Mouse (Mus musculus) gastrocnemius, postnatal 14 days (tissue): ENCODE data around the gene Gm29276. TPM values are rescaled to one million over a fixed set of nuclear protein-coding genes. Genes with fewer than 3 reads are reported as not detected.
"Not testable (repeated sequence)": the region's sequence is repeated elsewhere in the genome, so short reads cannot be mapped to it uniquely, and the experiment has no call there.

Experiments
- DNase-seq: peaks from one replicate; pipeline ENCODE4 v3.0.0; 2021; ENCODE audit warnings: mixed read lengths
- intact Hi-C: fragments of 180-260 bp; cut with DNase I; formaldehyde crosslinking; loops from one replicate; pipeline ENCODE4 v1.15.1; 2025; ENCODE audit warnings: low total_unique reads
- long read RNA-seq, 2 experiments: library from polyadenylated mRNA; stranded (forward); transcript quantifications; one replicate each; pipeline ENCODE4 v2.0.0; 2021
- total RNA-seq, 2 experiments: library from RNA; stranded (reverse); gene quantifications; 2 replicates each; pipeline ENCODE4 v1.2.3; 2021

The Gm29276 gene
- not detected for total RNA-seq
- long read RNA-seq, experiment 1, result 0 reads
- long read RNA-seq, experiment 2, result 0 reads

DNA sequence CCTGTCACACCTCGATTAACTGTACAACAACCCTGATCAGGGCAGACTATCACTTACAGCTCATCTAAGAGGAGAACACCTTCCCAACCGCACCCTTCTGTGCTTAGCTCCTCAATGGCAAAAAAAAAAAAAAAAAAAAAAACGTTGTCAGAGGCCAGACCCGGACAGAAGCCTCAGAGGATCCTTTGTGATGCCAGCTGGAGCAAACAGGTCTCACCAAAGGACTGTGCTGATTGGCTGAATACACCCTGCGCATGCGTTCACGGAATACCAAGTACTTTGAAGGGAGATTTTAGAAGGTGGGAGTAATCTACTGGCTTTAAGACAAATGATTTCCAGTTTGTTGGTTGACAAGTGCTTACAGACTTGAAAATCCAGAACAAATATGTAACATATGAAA is at the start of gene Gm29276:
TSS of gene Gm29276 (minus strand) at position 101 of the 400 bp plus-strand sequence.
- intact Hi-C loops, result not testable (repeated sequence)

More for the DNA sequence above, at the start of gene Gm29276:
- not testable (repeated sequence) for DNase-seq
